Mouse (Mus musculus): ENCODE results near the gene RPS10-NUDT3.

DNA sequence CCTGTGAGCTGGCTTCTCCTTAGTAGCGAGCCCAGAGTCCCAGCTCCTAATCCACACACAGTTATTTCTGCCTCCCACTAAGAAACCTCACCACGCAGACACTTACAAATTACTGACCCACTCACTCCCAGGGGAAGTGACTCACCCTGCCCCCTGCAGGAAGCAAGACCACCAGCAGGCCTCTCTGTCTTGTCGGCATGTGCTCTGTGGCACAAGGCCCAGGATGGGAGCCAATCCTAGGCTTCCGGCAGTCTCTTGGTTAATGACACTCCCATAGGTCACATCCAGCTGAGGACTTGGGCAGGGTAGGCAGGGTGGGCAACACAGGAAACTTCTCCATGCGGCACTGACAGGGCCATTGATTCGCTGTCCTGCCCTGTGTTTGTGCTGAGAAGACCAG, 57.6 kb downstream of the RPS10-NUDT3 start:
- TF ChIP-seq POLR2A (IDR thresholded peaks at IDR 0.05; ENCODE audit: borderline replicate concordance, insufficient read depth, low read length) (no peak), CTCF (IDR thresholded peaks at IDR 0.05; ENCODE audit: borderline replicate concordance, insufficient read depth, low read depth, low read length) (0 out of 2 replicates have a peak, but pooled peaks have one; percentile 0)
